Mouse (Mus musculus) megakaryocyte, embryonic 14.5 days (primary cell): ENCODE data around the gene Efnb2.

ENCODE experiments used
- FLI1 ChIP-seq: IDR thresholded peaks from 2 replicates; pipeline ENCODE4 v1.6.1; 2012; ENCODE audit warnings: low read length, inconsistent platforms, mixed read lengths
- GATA1 ChIP-seq: IDR thresholded peaks from 3 replicates; pipeline ENCODE4 v1.6.1; 2012; ENCODE audit warnings: mixed read lengths, low read length, inconsistent platforms, borderline replicate concordance

DNA sequence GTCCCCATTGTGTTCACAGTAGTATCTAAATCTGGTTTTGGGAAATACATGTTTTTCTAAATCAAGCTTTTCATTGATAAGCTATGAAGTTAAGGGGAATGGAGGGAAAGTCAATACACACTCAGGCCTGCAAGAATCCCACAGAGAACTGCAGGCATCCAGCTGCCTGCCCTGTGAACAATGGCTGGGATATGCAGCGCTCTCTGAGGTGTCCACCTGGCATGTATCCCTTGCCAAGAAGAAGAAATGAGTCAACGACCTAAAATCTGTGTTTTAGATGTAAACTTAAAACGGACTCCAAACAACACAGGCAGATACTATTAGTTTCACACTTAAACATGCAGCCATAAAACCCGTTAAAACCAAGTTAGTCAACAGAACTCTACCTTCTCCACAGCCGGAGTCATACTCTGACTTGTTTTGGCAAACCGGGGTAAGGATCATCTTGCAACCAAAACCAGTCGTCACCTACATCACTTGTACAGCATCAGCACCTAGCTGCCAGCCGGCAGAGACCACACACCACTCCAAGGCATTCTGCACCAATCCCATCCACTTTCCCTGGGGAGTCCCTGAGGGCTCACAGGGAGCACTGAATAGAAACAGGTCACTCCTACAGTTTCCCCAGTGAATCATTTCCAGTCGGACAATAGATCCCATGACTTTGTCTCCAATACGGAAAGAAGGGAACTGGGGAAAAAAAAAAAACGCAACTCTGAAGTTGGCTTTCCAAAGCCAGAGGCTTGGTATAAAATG lies 16.7 kb downstream of the Efnb2 start:
- TF ChIP-seq FLI1: no peak
- no peak for TF ChIP-seq GATA1
